Mouse (Mus musculus): Measurements from ENCODE around the gene Habp2. TPM values are rescaled to one million over a fixed set of nuclear protein-coding genes. Genes with fewer than 3 reads are reported as not detected.

The Habp2 gene
- total and polyA plus RNA-seq, 2 experiments from 2014 or later, result 0.12 TPM; not detected in 1

DNA sequence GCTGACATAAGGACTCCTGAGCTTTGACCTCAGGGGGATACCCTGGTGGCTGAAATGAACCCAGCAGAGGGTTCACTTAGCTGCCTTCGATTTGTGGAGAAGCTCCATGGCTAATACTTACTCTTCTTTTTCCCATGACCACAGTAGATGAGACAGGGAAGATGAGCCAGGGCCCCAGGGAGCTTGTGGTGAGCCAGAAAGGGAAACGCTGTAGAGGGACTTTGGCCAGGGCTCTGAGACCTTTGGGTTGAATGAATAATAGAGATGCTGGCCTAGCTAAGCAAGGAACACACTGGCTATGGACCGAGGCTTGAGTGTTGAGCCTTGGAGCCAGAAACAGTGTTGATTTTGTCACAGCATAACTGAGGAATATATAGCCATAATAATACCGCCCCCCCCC lies 1.5 kb downstream of the Habp2 start:
- H3K4me1 ChIP-seq (ENCODE audit: insufficient read depth, low read length), result no peaks in the 10 kb centered on the region
- DNase-seq (ENCODE audit: low spot score) (no peak), ATAC-seq (ENCODE audit: low FRiP score) (no peak)
- WGBS, result 65% methylated on average over 4 of the region's 4 CpGs
- H3K4me3 ChIP-seq (ENCODE audit: low read depth, low read length), result no peak overlapping the region
- H3K9me3 ChIP-seq (ENCODE audit: low read length), result no peaks in the 10 kb centered on the region
- H3K36me3 ChIP-seq (ENCODE audit: insufficient read depth, low read length), result no peaks in the 10 kb centered on the region
- no peaks in the 10 kb centered on the region for H3K27me3 ChIP-seq (ENCODE audit: insufficient read depth, low read length)
- no peak for TF ChIP-seq CTCF (IDR thresholded peaks at IDR 0.05)
- H3K4me2 ChIP-seq (ENCODE audit: low read depth, low read length, poor library complexity, severe bottlenecking), result no peak overlapping the region
- H3K9ac ChIP-seq (replicated peaks; ENCODE audit: low read length, poor library complexity, severe bottlenecking), result no peak overlapping the region
- H3K27ac ChIP-seq (ENCODE audit: low read depth, low read length), result no peak overlapping the region

GRCm38 (mm10) chr19:56289642-56290041 lies 2.7 kb downstream of the Habp2 start:
- H3K4me1 ChIP-seq (ENCODE audit: insufficient read depth, low read length), result no peaks in the 10 kb centered on the region
- no peaks in the 10 kb centered on the region for H3K27me3 ChIP-seq (ENCODE audit: insufficient read depth, low read length)
- TF ChIP-seq CTCF (IDR thresholded peaks at IDR 0.05), result no peak
- 87% methylated on average over 8 of the region's 8 CpGs for WGBS
- no peak overlapping the region for H3K4me3 ChIP-seq (ENCODE audit: low read depth, low read length)
- DNase-seq (ENCODE audit: low spot score), result no peak
- no peak overlapping the region for H3K27ac ChIP-seq (ENCODE audit: low read depth, low read length)
- H3K9me3 ChIP-seq (ENCODE audit: low read length), result no peaks in the 10 kb centered on the region
- H3K36me3 ChIP-seq (ENCODE audit: insufficient read depth, low read length), result no peaks in the 10 kb centered on the region
- H3K9ac ChIP-seq (replicated peaks; ENCODE audit: low read length, poor library complexity, severe bottlenecking), result no peak overlapping the region
- no peak overlapping the region for H3K4me2 ChIP-seq (ENCODE audit: low read depth, low read length, poor library complexity, severe bottlenecking)
- no peak for ATAC-seq (ENCODE audit: low FRiP score)

- Histone ChIP-seq H3K27me3 (ENCODE audit: insufficient read depth, low read length) (no peaks in the 10 kb centered on the region), H3K36me3 (ENCODE audit: insufficient read depth, low read length) (no peaks in the 10 kb centered on the region), H3K9me3 (ENCODE audit: low read length) (no peaks in the 10 kb centered on the region), H3K9ac (replicated peaks; ENCODE audit: low read length, poor library complexity, severe bottlenecking) (no peak overlapping the region), H3K4me2 (ENCODE audit: low read depth, low read length, poor library complexity, severe bottlenecking) (no peak overlapping the region), H3K4me1 (ENCODE audit: insufficient read depth, low read length) (no peaks in the 10 kb centered on the region), H3K4me3 (ENCODE audit: low read depth, low read length) (no peak overlapping the region), H3K27ac (ENCODE audit: low read depth, low read length) (no peak overlapping the region)
- no peak for ATAC-seq (ENCODE audit: low FRiP score)
- DNase-seq (ENCODE audit: low spot score), result no peak
- WGBS, result 39% methylated on average over 6 of the region's 6 CpGs
- no peak for TF ChIP-seq CTCF (IDR thresholded peaks at IDR 0.05)
Observed at GRCm38 (mm10) chr19:56291898-56292297, 5.0 kb downstream of the Habp2 start.

DNA sequence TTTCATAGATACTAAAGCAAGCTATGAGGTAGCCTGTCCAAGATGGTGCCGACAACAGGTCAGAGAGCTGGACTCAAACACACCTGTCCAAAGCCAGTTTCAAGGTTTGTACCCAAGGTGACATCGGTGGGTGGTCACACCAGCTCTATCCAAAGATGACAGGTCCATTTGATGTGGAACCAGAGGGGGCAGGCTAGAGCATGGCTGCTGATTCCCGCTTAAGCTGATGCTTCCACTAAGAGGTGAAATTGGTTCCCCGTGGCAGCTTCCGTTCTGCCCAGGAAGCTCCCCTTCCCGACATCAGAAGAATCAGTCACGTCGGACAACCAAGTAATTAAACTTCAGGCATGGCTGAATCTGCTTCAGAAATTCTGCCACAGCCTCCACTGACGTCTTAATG lies 5.4 kb downstream of the Habp2 start:
- no peak for DNase-seq (ENCODE audit: low spot score)

GRCm38 (mm10) chr19:56294654-56295399 lies 7.9 kb downstream of the Habp2 start:
- Histone ChIP-seq H3K9me3 (ENCODE audit: low read length) (no peaks in the 10 kb centered on the region), H3K4me3 (ENCODE audit: low read depth, low read length) (no peak overlapping the region), H3K9ac (replicated peaks; ENCODE audit: low read length, poor library complexity, severe bottlenecking) (no peak overlapping the region), H3K36me3 (ENCODE audit: insufficient read depth, low read length) (no peaks in the 10 kb centered on the region), H3K27ac (ENCODE audit: low read depth, low read length) (0 out of 2 replicates have a peak overlapping the region, but pooled peaks have one; percentile 34), H3K4me2 (ENCODE audit: low read depth, low read length, poor library complexity, severe bottlenecking) (no peak overlapping the region), H3K27me3 (ENCODE audit: insufficient read depth, low read length) (no peaks in the 10 kb centered on the region), H3K4me1 (ENCODE audit: insufficient read depth, low read length) (no peaks in the 10 kb centered on the region)
- TF ChIP-seq CTCF (IDR thresholded peaks at IDR 0.05), result peak; percentile 86
- ATAC-seq (ENCODE audit: low FRiP score), result peak; percentile 74
- WGBS, result 35% methylated on average over 7 of the region's 7 CpGs
- peak; percentile 87 for DNase-seq (ENCODE audit: low spot score)

More for the DNA sequence above, 5.4 kb downstream of the Habp2 start:
- ATAC-seq (ENCODE audit: low FRiP score), result no peak
- Histone ChIP-seq H3K27ac (ENCODE audit: low read depth, low read length) (no peak overlapping the region), H3K4me1 (ENCODE audit: insufficient read depth, low read length) (no peaks in the 10 kb centered on the region), H3K9me3 (ENCODE audit: low read length) (no peaks in the 10 kb centered on the region), H3K27me3 (ENCODE audit: insufficient read depth, low read length) (no peaks in the 10 kb centered on the region), H3K9ac (replicated peaks; ENCODE audit: low read length, poor library complexity, severe bottlenecking) (no peak overlapping the region), H3K4me2 (ENCODE audit: low read depth, low read length, poor library complexity, severe bottlenecking) (no peak overlapping the region), H3K4me3 (ENCODE audit: low read depth, low read length) (no peak overlapping the region), H3K36me3 (ENCODE audit: insufficient read depth, low read length) (no peaks in the 10 kb centered on the region)
- 46% methylated on average over 9 of the region's 9 CpGs for WGBS
- peak; percentile 58 for TF ChIP-seq CTCF (IDR thresholded peaks at IDR 0.05)

GRCm38 (mm10) chr19:56296668-56297067 lies 9.7 kb downstream of the Habp2 start:
- DNase-seq (ENCODE audit: low spot score) (no peak), ATAC-seq (ENCODE audit: low FRiP score) (no peak)
- TF ChIP-seq CTCF (IDR thresholded peaks at IDR 0.05), result no peak
- no peaks in the 10 kb centered on the region for H3K36me3 ChIP-seq (ENCODE audit: insufficient read depth, low read length)
- no peak overlapping the region for H3K9ac ChIP-seq (replicated peaks; ENCODE audit: low read length, poor library complexity, severe bottlenecking)
- H3K4me2 ChIP-seq (ENCODE audit: low read depth, low read length, poor library complexity, severe bottlenecking), result no peak overlapping the region
- 60% methylated on average over 9 of the region's 9 CpGs for WGBS
- no peaks in the 10 kb centered on the region for H3K4me1 ChIP-seq (ENCODE audit: insufficient read depth, low read length)
- H3K4me3 ChIP-seq (ENCODE audit: low read depth, low read length), result no peak overlapping the region
- H3K27ac ChIP-seq (ENCODE audit: low read depth, low read length), result no peak overlapping the region
- H3K27me3 ChIP-seq (ENCODE audit: insufficient read depth, low read length), result no peaks in the 10 kb centered on the region
- no peaks in the 10 kb centered on the region for H3K9me3 ChIP-seq (ENCODE audit: low read length)
